Mouse (Mus musculus) heart, embryonic 14.5 days (tissue): ENCODE results near the gene Myh11. TPM values are rescaled to one million over a fixed set of nuclear protein-coding genes. Genes with fewer than 3 reads are reported as not detected.

ENCODE experiments used
- ATAC-seq: fragments of 200-750 bp; cut with Nextera tagmentation; 2 replicates; pipeline ENCODE4 v1.8.0; 2017; ENCODE audit warnings: low read depth, moderate TSS enrichment; ENCODE audit not compliant: insufficient number of reproducible peaks, insufficient read depth, low FRiP score
- H3K27ac ChIP-seq, 2 experiments: fragments of 200-500 bp in 1 of 2; fragments of 300-500 bp in 1 of 2; sonication (generic) in 1 of 2; replicated peaks in 1 of 2; 2 replicates each; pipeline ENCODE4 v1.5.1; 2012 to 2014; ENCODE audit warnings: low read depth in 2 of 2, low read length in 2 of 2, control low read depth in 1 of 2, mild to moderate bottlenecking in 1 of 2, mixed read lengths in 1 of 2; ENCODE audit not compliant: control insufficient read depth in 1 of 2, insufficient read depth in 1 of 2
- H3K27me3 ChIP-seq: fragments of 300-500 bp; sonication (generic); 2 replicates; pipeline ENCODE4 v1.6.1; 2014; ENCODE audit warnings: mild to moderate bottlenecking, low read length, control low read depth; ENCODE audit not compliant: control insufficient read depth, insufficient read depth
- H3K36me3 ChIP-seq: fragments of 300-500 bp; sonication (generic); 2 replicates; pipeline ENCODE4 v1.6.1; 2014; ENCODE audit warnings: mild to moderate bottlenecking, control low read depth, low read length, mixed read lengths; ENCODE audit not compliant: control insufficient read depth, insufficient read depth
- H3K4me1 ChIP-seq, 2 experiments: fragments of 200-500 bp in 1 of 2; fragments of 300-500 bp in 1 of 2; sonication (generic) in 1 of 2; 2 replicates each; pipeline ENCODE4 v1.6.1; 2012 to 2014; ENCODE audit warnings: low read length in 2 of 2, control low read depth in 1 of 2, mixed read lengths in 1 of 2; ENCODE audit not compliant: control insufficient read depth in 2 of 2, insufficient read depth in 2 of 2
- H3K4me2 ChIP-seq: fragments of 300-500 bp; sonication (generic); 2 replicates; pipeline ENCODE4 v1.6.1; 2014; ENCODE audit warnings: mild to moderate bottlenecking, low read length
- H3K4me3 ChIP-seq, 2 experiments: fragments of 200-500 bp in 1 of 2; fragments of 300-500 bp in 1 of 2; sonication (generic) in 1 of 2; 2 replicates each; pipeline ENCODE4 v1.5.1; 2012 to 2014; ENCODE audit warnings: low read length in 2 of 2, mild to moderate bottlenecking in 2 of 2, control low read depth in 1 of 2, low read depth in 1 of 2, moderate library complexity in 1 of 2; ENCODE audit not compliant: control insufficient read depth in 1 of 2, insufficient read depth in 1 of 2
- H3K9ac ChIP-seq: fragments of 300-500 bp; sonication (generic); 2 replicates; pipeline ENCODE4 v1.6.1; 2014; ENCODE audit warnings: mild to moderate bottlenecking, low read length
- H3K9me3 ChIP-seq: fragments of 300-500 bp; sonication (generic); 2 replicates; pipeline ENCODE4 v1.6.1; 2016; ENCODE audit warnings: low read length, control low read depth; ENCODE audit not compliant: control insufficient read depth
- WGBS: fragments of 180-500 bp; shearing (Covaris S2); extraction: QIAGEN DNeasy Blood & Tissue Kit; methylation state at CpG from one replicate; pipeline ENCODE4 v1.1.7; 2014; 5-methylcytosine and 5-hydroxymethylcytosine counted together
- polyA plus RNA-seq: library from polyadenylated mRNA; unstranded; fragments of >200 nt; fragmentation: Nextera tagmentation; extraction: Ambion mirVana; gene quantifications from 2 replicates; pipeline ENCODE4 v1.2.1, GENCODE M21; 2014

Gene Myh11
- polyA plus RNA-seq, 1 experiment from 2014 or later, result 1.9 TPM

GRCm38 (mm10) chr16:14265203-14265920, 25.8 kb downstream of the Myh11 start:
- under 1% methylated on average over 4 of the region's 4 CpGs for WGBS
- Histone ChIP-seq H3K4me3 (no peak overlapping the region), H3K27ac (no peak overlapping the region), H3K9me3 (peaks cover under 1% of the 10 kb centered on the region; the same call in 1 of the 2 replicates), H3K9ac (no peak overlapping the region), H3K27me3 (peaks cover 87% of the 10 kb centered on the region), H3K4me2 (no peak overlapping the region), H3K4me1 (peaks cover 0 to 2% of the 10 kb centered on the region in 2 experiments; a peak in 2 of 4 replicates), H3K36me3 (no peaks in the 10 kb centered on the region)
- peak; percentile 84 for ATAC-seq

- no peak for ATAC-seq
- H3K4me1 ChIP-seq, result peaks cover 0 to 2% of the 10 kb centered on the region in 2 experiments; a peak in 2 of 4 replicates
- 54% methylated on average over 2 of the region's 2 CpGs for WGBS
- no peak overlapping the region for H3K9ac ChIP-seq
- H3K9me3 ChIP-seq, result peaks cover 2% of the 10 kb centered on the region; the same call in 1 of the 2 replicates
- no peak overlapping the region for H3K4me2 ChIP-seq
- no peak overlapping the region for H3K4me3 ChIP-seq
- H3K36me3 ChIP-seq, result no peaks in the 10 kb centered on the region
- peaks cover 87% of the 10 kb centered on the region for H3K27me3 ChIP-seq
- H3K27ac ChIP-seq, result no peak overlapping the region
Observed at GRCm38 (mm10) chr16:14264504-14264903, 26.7 kb downstream of the Myh11 start.

GRCm38 (mm10) chr16:14263241-14263640, 27.9 kb downstream of the Myh11 start:
- no peak overlapping the region for H3K9ac ChIP-seq
- peaks cover 87% of the 10 kb centered on the region for H3K27me3 ChIP-seq
- peaks cover 0 to 2% of the 10 kb centered on the region in 2 experiments; a peak in 2 of 4 replicates for H3K4me1 ChIP-seq
- H3K4me3 ChIP-seq, result no peak overlapping the region
- H3K27ac ChIP-seq, result no peak overlapping the region
- no peaks in the 10 kb centered on the region for H3K36me3 ChIP-seq
- ATAC-seq, result no peak
- H3K9me3 ChIP-seq, result peaks cover 2% of the 10 kb centered on the region; the same call in 1 of the 2 replicates
- WGBS, result 84% methylated on average over 6 of the region's 6 CpGs
- no peak overlapping the region for H3K4me2 ChIP-seq

- Histone ChIP-seq H3K4me2 (no peak overlapping the region), H3K36me3 (no peaks in the 10 kb centered on the region), H3K9me3 (peaks cover 2% of the 10 kb centered on the region; the same call in 1 of the 2 replicates), H3K9ac (no peak overlapping the region), H3K27me3 (peaks cover 84% of the 10 kb centered on the region), H3K4me1 (peaks cover 0 to 2% of the 10 kb centered on the region in 2 experiments; a peak in 2 of 4 replicates), H3K27ac (no peak overlapping the region), H3K4me3 (no peak overlapping the region)
- 74% methylated on average over 1 of the region's 1 CpGs for WGBS
- no peak for ATAC-seq
Observed at GRCm38 (mm10) chr16:14262410-14262809, 28.8 kb downstream of the Myh11 start.

GRCm38 (mm10) chr16:14258856-14259255, 32.3 kb downstream of the Myh11 start:
- Histone ChIP-seq H3K9me3 (peaks cover 2% of the 10 kb centered on the region; the same call in 1 of the 2 replicates), H3K4me3 (no peak overlapping the region), H3K36me3 (no peaks in the 10 kb centered on the region), H3K4me2 (no peak overlapping the region), H3K27ac (no peak overlapping the region), H3K9ac (no peak overlapping the region), H3K27me3 (peaks cover 96% of the 10 kb centered on the region), H3K4me1 (no peaks in the 10 kb centered on the region)
- 9% methylated on average over 2 of the region's 2 CpGs for WGBS
- ATAC-seq, result no peak

- no peak for ATAC-seq
- Histone ChIP-seq H3K27me3 (peaks cover 94% of the 10 kb centered on the region), H3K4me1 (peaks cover 0 to 2% of the 10 kb centered on the region in 2 experiments; a peak in 1 of 4 replicates), H3K27ac (0 out of 4 replicates have a peak overlapping the region, but pooled peaks of 1 of the 2 experiments have one; percentile 19), H3K4me2 (no peak overlapping the region), H3K9me3 (no peaks in the 10 kb centered on the region), H3K36me3 (no peaks in the 10 kb centered on the region), H3K9ac (no peak overlapping the region), H3K4me3 (no peak overlapping the region)
- 51% methylated on average over 3 of the region's 3 CpGs for WGBS
Observed at GRCm38 (mm10) chr16:14253586-14253985, 37.6 kb downstream of the Myh11 start.

GRCm38 (mm10) chr16:14252877-14253276, 38.3 kb downstream of the Myh11 start:
- Histone ChIP-seq H3K27me3 (peaks cover 96% of the 10 kb centered on the region), H3K4me1 (peaks cover 0 to 2% of the 10 kb centered on the region in 2 experiments; a peak in 1 of 4 replicates), H3K36me3 (no peaks in the 10 kb centered on the region), H3K27ac (no peak overlapping the region), H3K9me3 (no peaks in the 10 kb centered on the region), H3K4me2 (no peak overlapping the region), H3K4me3 (no peak overlapping the region), H3K9ac (no peak overlapping the region)
- no peak for ATAC-seq
- 70% methylated on average over 4 of the region's 4 CpGs for WGBS
